Mouse (Mus musculus): ENCODE data around the gene Gm7929.
A peak's percentile ranks its signal among the peaks of the same experiment; 100 is the strongest.
"Not testable (repeated sequence)": the region's sequence is repeated elsewhere in the genome, so short reads cannot be mapped to it uniquely, and the experiment has no call there.

The Gm7929 gene

GRCm38 (mm10) chr14:41750514-41750913 is at the start of gene Gm7929:
TSS of gene Gm7929 (minus strand) at chr14:41750614.
- not testable (repeated sequence) for DNase-seq (ENCODE audit: low spot score in 2 of 2)

DNA sequence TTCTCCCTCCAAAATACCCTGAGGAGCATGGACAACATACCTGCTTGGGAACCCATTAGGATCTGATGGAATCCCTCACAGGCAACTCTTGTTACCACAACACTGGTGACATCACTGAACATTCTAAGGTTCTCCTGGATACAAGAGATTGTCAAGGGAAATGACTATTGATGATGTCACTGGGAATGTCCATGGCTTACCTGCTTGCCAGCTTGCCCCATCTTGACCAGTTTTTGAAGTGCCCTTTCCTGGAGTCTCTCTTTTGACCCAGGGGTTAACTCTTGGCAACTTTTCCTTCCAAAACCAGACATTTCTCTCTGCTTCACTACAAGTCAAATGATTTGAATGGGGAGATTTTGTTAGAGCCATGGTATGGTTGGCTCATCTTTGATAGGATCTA is 21.9 kb upstream of the Gm7929 start, which contains the start of gene Gm47189:
Gene Gm47189, minus strand, starts transcription at position 101 of the 400 bp plus-strand sequence.
- DNase-seq (ENCODE audit: low spot score in 2 of 2): not testable (repeated sequence)

DNA sequence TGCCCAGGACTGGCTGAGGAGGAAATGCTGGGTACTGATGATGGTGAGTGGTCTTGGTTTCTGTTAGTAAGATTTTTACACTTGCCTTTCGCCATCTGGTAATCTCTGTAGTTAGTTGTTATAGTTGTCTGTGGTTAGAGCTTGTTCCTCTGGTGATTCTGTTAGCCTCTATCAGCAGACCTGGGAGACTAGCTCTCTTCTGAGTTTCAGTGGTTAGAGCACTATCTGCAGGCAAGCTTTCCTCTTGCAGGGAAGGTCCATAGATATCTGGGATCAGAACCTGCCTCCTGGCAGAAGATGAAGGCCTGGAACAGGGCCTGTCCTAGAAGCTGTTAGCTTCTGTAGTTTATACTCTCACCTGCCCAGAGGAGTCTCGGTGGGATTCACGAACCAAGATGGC is 5.5 kb upstream of the Gm7929 start:
- DNase-seq (ENCODE audit: low spot score in 2 of 2): peak in 1 of 2 experiments; percentile 7

DNA sequence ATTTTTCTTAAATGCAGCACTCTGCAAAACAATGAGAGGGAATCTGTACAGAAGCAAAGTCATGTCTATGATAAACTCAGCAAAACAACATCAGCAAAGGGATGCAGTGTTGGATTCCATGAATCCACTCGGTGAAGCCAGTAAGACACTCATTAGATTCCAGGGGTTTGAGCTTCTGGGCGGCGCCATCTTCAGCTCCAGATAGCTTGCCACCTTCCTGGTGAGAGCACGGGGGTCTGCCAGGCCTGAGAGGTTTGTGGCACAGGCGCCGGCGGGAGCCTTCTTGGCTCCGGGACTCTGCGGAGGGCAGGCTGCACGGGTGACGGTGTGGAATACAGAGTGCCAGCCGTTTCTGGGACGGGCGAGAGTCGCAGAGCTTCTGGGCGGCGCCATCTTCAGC is 27.0 kb downstream of the Gm7929 start:
- DNase-seq (ENCODE audit: low spot score in 2 of 2): not testable (repeated sequence)

DNA sequence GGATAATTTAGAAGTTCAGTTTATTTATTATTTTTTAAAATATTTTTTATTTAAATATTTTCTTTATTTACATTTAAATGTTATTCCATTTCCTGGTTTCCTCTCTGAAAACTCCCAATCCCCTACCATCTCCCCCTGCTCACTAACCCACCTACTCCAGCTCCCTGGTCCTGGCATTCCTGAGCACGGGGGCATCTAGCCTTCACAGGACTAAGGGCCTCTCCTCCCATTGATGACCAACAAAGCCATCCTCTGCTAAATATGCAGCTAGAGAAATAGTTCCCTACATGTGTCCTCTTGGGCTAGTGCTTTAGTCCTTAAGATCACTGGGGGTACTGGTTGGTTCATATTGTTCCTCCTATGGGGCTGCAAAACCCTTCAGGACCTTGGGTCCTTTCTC is 33.2 kb downstream of the Gm7929 start:
- DNase-seq (ENCODE audit: low spot score in 2 of 2): not testable (repeated sequence)

DNA sequence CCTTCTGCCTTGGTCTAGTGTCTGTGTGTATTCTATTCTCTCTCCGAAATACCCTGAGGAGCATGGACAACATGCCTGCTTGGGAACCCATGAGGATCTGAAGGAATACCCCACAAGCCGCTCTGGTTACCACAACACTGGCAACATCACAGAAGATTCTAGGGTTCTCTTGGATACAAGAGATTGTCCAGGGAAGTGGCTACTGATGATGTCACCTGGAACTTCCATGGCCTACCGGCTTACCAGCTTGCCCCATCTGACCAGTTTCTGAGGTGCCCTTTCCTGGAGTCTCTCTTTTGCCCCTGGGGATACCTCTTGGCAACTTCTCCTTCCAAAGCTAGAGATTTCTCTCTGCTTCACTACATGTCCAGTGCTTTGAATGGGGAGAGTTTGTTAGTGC is 48.6 kb downstream of the Gm7929 start, which contains the start of gene Gm8068:
Gene Gm8068, minus strand, starts transcription at position 101 of the 400 bp plus-strand sequence.
- DNase-seq (ENCODE audit: low spot score in 2 of 2): not testable (repeated sequence)
